Mouse (Mus musculus) thymus, adult 2 months (tissue): ENCODE measurements at regions not wholly inside any gene's neighbourhood (a gene's known extent, or its start where the extent isn't known, plus 50 kb on each side); places are given as distances from the start of the nearest gene placed in this dataset.

Experiments
- CTCF ChIP-seq: fragments of 200-500 bp; IDR thresholded peaks from 2 replicates; pipeline ENCODE4 v1.5.1; 2012; ENCODE audit warnings: mild to moderate bottlenecking, control low read depth, low read length, moderate library complexity, borderline replicate concordance; ENCODE audit not compliant: control insufficient read depth, poor library complexity, insufficient read depth; ENCODE audit errors: extremely low read depth
- POLR2A ChIP-seq: fragments of 200-500 bp; IDR thresholded peaks from 2 replicates; pipeline ENCODE4 v1.6.1; 2012; ENCODE audit warnings: mild to moderate bottlenecking, low read length, control low read depth, moderate library complexity; ENCODE audit not compliant: control insufficient read depth, poor library complexity, insufficient read depth; ENCODE audit errors: extremely low read depth

GRCm38 (mm10) chr3:70314239-70314638 is 306.8 kb downstream of the Otol1 start:
- no peak for TF ChIP-seq POLR2A
- no peak for TF ChIP-seq CTCF
